Mouse (Mus musculus): ENCODE data around the gene 5730522E02Rik. TPM values are rescaled to one million over a fixed set of nuclear protein-coding genes. Genes with fewer than 3 reads are reported as not detected.

Gene 5730522E02Rik
- total RNA-seq, 2 experiments from 2014 or later = 0.67 to 0.84 TPM

- intact Hi-C loops (cut with DNase I) = no loop called here
- DNase-seq = no peak
These were observed 357.5 kb downstream of the 5730522E02Rik start for GRCm38 (mm10) chr11:25853032-25853431.

GRCm38 (mm10) chr11:25848824-25849644 is 361.5 kb downstream of the 5730522E02Rik start:
- intact Hi-C loops (cut with DNase I) = no loop called here
- no peak for DNase-seq

- intact Hi-C loops (cut with DNase I) = no loop called here
- DNase-seq = no peak
These were observed 372.1 kb downstream of the 5730522E02Rik start for GRCm38 (mm10) chr11:25838451-25838850.

- DNase-seq = no peak
- intact Hi-C loops (cut with DNase I) = no loop called here
These were observed 390.8 kb downstream of the 5730522E02Rik start for GRCm38 (mm10) chr11:25819789-25820188.

GRCm38 (mm10) chr11:25813446-25813845 is 397.1 kb downstream of the 5730522E02Rik start:
- intact Hi-C loops (cut with DNase I) = no loop called here
- DNase-seq = no peak

- DNase-seq = no peak
- intact Hi-C loops (cut with DNase I) = no loop called here
These were observed 422.9 kb downstream of the 5730522E02Rik start for GRCm38 (mm10) chr11:25787691-25788090.

- no peak for DNase-seq
- intact Hi-C loops (cut with DNase I) = no loop called here
These were observed 438.3 kb downstream of the 5730522E02Rik start for GRCm38 (mm10) chr11:25772231-25772630.

GRCm38 (mm10) chr11:25770991-25771568 is 439.5 kb downstream of the 5730522E02Rik start:
- intact Hi-C loops (cut with DNase I) = no loop called here

GRCm38 (mm10) chr11:25767584-25768333 is 442.8 kb downstream of the 5730522E02Rik start:
- DNase-seq = no peak
- intact Hi-C loops (cut with DNase I) = no loop called here

More at GRCm38 (mm10) chr11:25770991-25771568, 439.5 kb downstream of the 5730522E02Rik start:
- DNase-seq = no peak

- no peak for DNase-seq
- intact Hi-C loops (cut with DNase I) = no loop called here
These were observed 457.2 kb downstream of the 5730522E02Rik start for GRCm38 (mm10) chr11:25753156-25753899.

- DNase-seq = no peak
- intact Hi-C loops (cut with DNase I) = no loop called here
These were observed 458.1 kb downstream of the 5730522E02Rik start for GRCm38 (mm10) chr11:25752418-25752817.

- no peak for DNase-seq
- intact Hi-C loops (cut with DNase I) = no loop called here
These were observed 463.3 kb downstream of the 5730522E02Rik start for GRCm38 (mm10) chr11:25747098-25747862.

- no peak for DNase-seq
- intact Hi-C loops (cut with DNase I) = no loop called here
These were observed 466.9 kb downstream of the 5730522E02Rik start for GRCm38 (mm10) chr11:25743664-25744063.

- DNase-seq = no peak
- intact Hi-C loops (cut with DNase I) = no loop called here
These were observed 473.3 kb downstream of the 5730522E02Rik start for GRCm38 (mm10) chr11:25737255-25737654.

- no peak for DNase-seq
These were observed 481.1 kb downstream of the 5730522E02Rik start for GRCm38 (mm10) chr11:25729476-25729875.

GRCm38 (mm10) chr11:25715447-25716321 is 494.9 kb downstream of the 5730522E02Rik start:
- DNase-seq = peak; percentile 2
- intact Hi-C loops (cut with DNase I) = no loop called here

More at GRCm38 (mm10) chr11:25729476-25729875, 481.1 kb downstream of the 5730522E02Rik start:
- intact Hi-C loops (cut with DNase I) = no loop called here

- no peak for DNase-seq
- intact Hi-C loops (cut with DNase I) = no loop called here
These were observed 500.0 kb downstream of the 5730522E02Rik start for GRCm38 (mm10) chr11:25710559-25710958.

GRCm38 (mm10) chr11:25709892-25710291 is 500.7 kb downstream of the 5730522E02Rik start:
- intact Hi-C loops (cut with DNase I) = no loop called here
- DNase-seq = no peak
